Mouse (Mus musculus) myocyte (in vitro differentiated cells): ENCODE measurements around the gene Ablim1. TPM values are rescaled to one million over a fixed set of nuclear protein-coding genes. Genes with fewer than 3 reads are reported as not detected.

Experiments used
- H3K27me3 ChIP-seq: one replicate; pipeline ENCODE4 v1.6.1; 2011; ENCODE audit not compliant: control insufficient read depth, insufficient read depth, insufficient read length
- H3K36me3 ChIP-seq: one replicate; pipeline ENCODE4 v1.6.1; 2011; ENCODE audit not compliant: control insufficient read depth, insufficient read depth
- H3K4me2 ChIP-seq: one replicate; pipeline ENCODE4 v1.6.1; 2011; ENCODE audit warnings: low read depth, control low read depth
- H3K4me3 ChIP-seq: one replicate; pipeline ENCODE4 v1.5.1; 2011; ENCODE audit warnings: mild to moderate bottlenecking, control low read depth, moderate library complexity
- H3K79me2 ChIP-seq: one replicate; pipeline ENCODE4 v1.6.1; 2011; ENCODE audit not compliant: control insufficient read depth, insufficient read depth
- H3ac ChIP-seq: one replicate; pipeline ENCODE4 v1.6.1; 2011; ENCODE audit not compliant: control insufficient read depth, insufficient read length
- CEBPB ChIP-seq: IDR thresholded peaks from 2 replicates; pipeline ENCODE4 v1.6.1; 2011; ENCODE audit warnings: mild to moderate bottlenecking, moderate library complexity; ENCODE audit not compliant: poor library complexity, insufficient read depth, severe bottlenecking
- E2F4 ChIP-seq: IDR thresholded peaks from one replicate; pipeline ENCODE4 v1.6.1; 2011; ENCODE audit warnings: mild to moderate bottlenecking, control low read depth, moderate library complexity; ENCODE audit not compliant: insufficient read depth
- MAX ChIP-seq: IDR thresholded peaks from one replicate; pipeline ENCODE4 v1.6.1; 2011; ENCODE audit warnings: low read depth, mild to moderate bottlenecking, control low read depth
- MYOD1 ChIP-seq, 3 experiments: IDR thresholded peaks; one replicate each; pipeline ENCODE4 v1.6.1; 2011; ENCODE audit warnings: control low read depth in 2 of 3, low read depth in 2 of 3, mild to moderate bottlenecking in 2 of 3, moderate library complexity in 1 of 3; ENCODE audit not compliant: insufficient read length in 2 of 3, control insufficient read depth in 1 of 3
- MYOG ChIP-seq, 3 experiments: IDR thresholded peaks; one replicate each; pipeline ENCODE4 v1.6.1; 2011; ENCODE audit warnings: control low read depth in 2 of 3, low read depth in 2 of 3, mild to moderate bottlenecking in 2 of 3; ENCODE audit not compliant: insufficient read length in 2 of 3, control insufficient read depth in 1 of 3, insufficient read depth in 1 of 3
- POLR2A ChIP-seq: IDR thresholded peaks from one replicate; pipeline ENCODE4 v1.6.1; 2011; ENCODE audit warnings: low read depth, mild to moderate bottlenecking, control low read depth, moderate library complexity; ENCODE audit not compliant: insufficient read length
- POLR2AphosphoS2 ChIP-seq: IDR thresholded peaks from one replicate; pipeline ENCODE4 v1.6.1; 2011; ENCODE audit warnings: low read depth, control low read depth; ENCODE audit not compliant: insufficient read length
- REST ChIP-seq: IDR thresholded peaks from one replicate; pipeline ENCODE4 v1.6.1; 2011; ENCODE audit warnings: mild to moderate bottlenecking, control low read depth, moderate library complexity; ENCODE audit not compliant: insufficient read depth, insufficient read length
- SRF ChIP-seq: IDR thresholded peaks from one replicate; pipeline ENCODE4 v1.6.1; 2011; ENCODE audit warnings: low read depth; ENCODE audit not compliant: control insufficient read depth, insufficient read length
- TCF12 ChIP-seq: IDR thresholded peaks from one replicate; pipeline ENCODE4 v1.6.1; 2011; ENCODE audit warnings: mild to moderate bottlenecking, control low read depth; ENCODE audit not compliant: poor library complexity, insufficient read depth, severe bottlenecking
- TCF3 ChIP-seq: IDR thresholded peaks from one replicate; pipeline ENCODE4 v1.6.1; 2011; ENCODE audit warnings: low read depth, control low read depth; ENCODE audit not compliant: insufficient read length
- USF1 ChIP-seq: IDR thresholded peaks from one replicate; pipeline ENCODE4 v1.6.1; 2011; ENCODE audit warnings: low read depth, mild to moderate bottlenecking, control low read depth, moderate library complexity
- polyA plus RNA-seq: library from polyadenylated mRNA; unstranded; fragments of >200 nt; fragmentation: generic; extraction: Trizol; gene quantifications from one replicate; pipeline ENCODE4 v1.2.1, GENCODE M21; 2012; ENCODE audit warnings: missing spikeins

The Ablim1 gene
- polyA plus RNA-seq, 1 experiment, result 29.9 TPM

GRCm38 (mm10) chr19:57269791-57270190, 44.9 kb downstream of the Ablim1 start:
- H3K4me2 ChIP-seq, result no peak overlapping the region
- no peaks in the 10 kb centered on the region for H3K27me3 ChIP-seq
- no peaks in the 10 kb centered on the region for H3K79me2 ChIP-seq
- TF ChIP-seq CEBPB, result no peak
- TF ChIP-seq REST, result no peak
- no peak for TF ChIP-seq POLR2A
- TF ChIP-seq SRF, result no peak
- no peak for TF ChIP-seq TCF3
- no peak for TF ChIP-seq USF1
- no peak for TF ChIP-seq TCF12
- TF ChIP-seq E2F4, result no peak
- no peak for TF ChIP-seq MYOG (IDR thresholded peaks at IDR 0.05; ENCODE audit: control insufficient read depth in 1 of 3, insufficient read depth in 1 of 3, insufficient read length in 2 of 3, low read depth in 2 of 3)
- TF ChIP-seq MYOD1 (IDR thresholded peaks at IDR 0.05; ENCODE audit: control insufficient read depth in 1 of 3, insufficient read length in 2 of 3, low read depth in 2 of 3), result no peak
- no peak for TF ChIP-seq MAX
- no peak for TF ChIP-seq POLR2AphosphoS2
- no peak overlapping the region for H3K4me3 ChIP-seq
- no peak overlapping the region for H3ac ChIP-seq
- H3K36me3 ChIP-seq, result no peaks in the 10 kb centered on the region

- Histone ChIP-seq H3K4me2 (no peak overlapping the region), H3K79me2 (no peaks in the 10 kb centered on the region), H3ac (no peak overlapping the region), H3K36me3 (no peaks in the 10 kb centered on the region), H3K4me3 (no peak overlapping the region), H3K27me3 (no peaks in the 10 kb centered on the region)
- TF ChIP-seq USF1 (no peak), CEBPB (no peak), TCF3 (no peak), REST (no peak), POLR2AphosphoS2 (no peak), MAX (no peak), MYOG (IDR thresholded peaks at IDR 0.05; ENCODE audit: control insufficient read depth in 1 of 3, insufficient read depth in 1 of 3, insufficient read length in 2 of 3, low read depth in 2 of 3) (no peak), SRF (no peak), TCF12 (no peak), POLR2A (no peak), MYOD1 (IDR thresholded peaks at IDR 0.05; ENCODE audit: control insufficient read depth in 1 of 3, insufficient read length in 2 of 3, low read depth in 2 of 3) (no peak), E2F4 (no peak)
Observed at GRCm38 (mm10) chr19:57267531-57267930, 47.2 kb downstream of the Ablim1 start.

GRCm38 (mm10) chr19:57266374-57267085, 48.2 kb downstream of the Ablim1 start:
- Histone ChIP-seq H3ac (no peak overlapping the region), H3K4me2 (no peak overlapping the region), H3K36me3 (no peaks in the 10 kb centered on the region), H3K27me3 (no peaks in the 10 kb centered on the region), H3K4me3 (no peak overlapping the region), H3K79me2 (no peaks in the 10 kb centered on the region)
- TF ChIP-seq TCF12, result no peak
- TF ChIP-seq CEBPB, result no peak
- no peak for TF ChIP-seq MAX
- no peak for TF ChIP-seq E2F4
- no peak for TF ChIP-seq REST

GRCm38 (mm10) chr19:57264296-57264947, 50.3 kb downstream of the Ablim1 start:
- Histone ChIP-seq H3K4me3 (no peak overlapping the region), H3K4me2 (no peak overlapping the region)
- no peak for TF ChIP-seq POLR2AphosphoS2
- TF ChIP-seq SRF, result no peak
- no peak for TF ChIP-seq E2F4
- TF ChIP-seq USF1, result no peak
- no peak for TF ChIP-seq MYOD1 (IDR thresholded peaks at IDR 0.05; ENCODE audit: control insufficient read depth in 1 of 3, insufficient read length in 2 of 3, low read depth in 2 of 3)
- no peak for TF ChIP-seq TCF12
- no peak for TF ChIP-seq POLR2A
- no peak for TF ChIP-seq REST
- TF ChIP-seq TCF3, result no peak
- TF ChIP-seq MAX, result no peak
- no peak for TF ChIP-seq MYOG (IDR thresholded peaks at IDR 0.05; ENCODE audit: control insufficient read depth in 1 of 3, insufficient read depth in 1 of 3, insufficient read length in 2 of 3, low read depth in 2 of 3)
- no peak for TF ChIP-seq CEBPB

More at GRCm38 (mm10) chr19:57264296-57264947, 50.3 kb downstream of the Ablim1 start:
- no peaks in the 10 kb centered on the region for H3K27me3 ChIP-seq
- H3K79me2 ChIP-seq, result no peaks in the 10 kb centered on the region
- H3K36me3 ChIP-seq, result no peaks in the 10 kb centered on the region
- H3ac ChIP-seq, result no peak overlapping the region
